Mouse (Mus musculus) liver, adult 2 months (tissue): Measurements from ENCODE around the gene Wdr90.

Experiments
- CTCF ChIP-seq: fragments of 200-500 bp; IDR thresholded peaks from 2 replicates; pipeline ENCODE4 v1.5.1; 2011; ENCODE audit warnings: low read depth, low read length, control low read depth
- POLR2A ChIP-seq: fragments of 200-500 bp; IDR thresholded peaks from 2 replicates; pipeline ENCODE4 v1.6.1; 2011; ENCODE audit warnings: low read length, control low read depth; ENCODE audit not compliant: insufficient read depth; ENCODE audit errors: extremely low read depth

DNA sequence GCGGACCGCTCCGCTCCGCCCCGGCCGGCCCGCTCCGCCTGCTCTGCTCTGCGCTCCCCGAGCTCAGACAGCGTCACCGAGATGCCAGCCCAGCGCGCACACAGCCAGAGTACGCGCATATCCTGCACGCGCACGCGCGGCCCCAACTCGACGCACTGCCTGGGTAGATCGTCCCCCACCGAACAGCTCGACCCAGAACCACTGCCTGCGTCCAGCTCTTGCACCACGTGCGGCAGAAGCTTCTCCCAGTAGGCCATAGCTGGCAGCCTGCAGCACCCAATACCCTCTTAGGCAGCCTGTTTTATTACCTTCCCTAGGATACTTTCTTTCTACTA lies 24.3 kb downstream of the Wdr90 start, which contains the start of gene Rhbdl1:
- TF ChIP-seq CTCF (no peak), POLR2A (0 out of 2 replicates have a peak, but pooled peaks have one; percentile 24)
